15 mouse cellular contexts compared by ENCODE assay signal in the genomic region with DNA sequence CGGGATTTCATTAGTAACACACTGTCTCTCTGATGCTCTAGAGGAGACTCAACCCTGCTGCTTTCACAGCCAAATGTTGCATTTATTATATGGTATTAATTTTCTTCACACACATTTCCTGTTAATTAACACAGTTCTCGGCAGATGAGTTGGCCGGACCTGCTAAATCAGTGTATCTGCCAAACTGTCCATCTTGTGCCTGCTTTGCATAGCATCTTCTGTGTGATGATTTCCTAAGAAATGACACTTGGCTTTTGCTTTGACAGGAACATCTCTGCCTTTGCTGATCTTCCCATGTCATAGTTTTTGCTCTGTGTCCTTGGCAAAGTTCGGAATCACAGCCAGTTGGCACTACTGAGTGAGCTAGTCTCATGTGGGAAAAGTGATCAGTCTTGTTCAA.
"Had no signal": no experiment of that assay in that cellular context is flagged by ENCODE, and none has a peak within 500 bp of the region (broad histone marks: within the 10 kb centered on the region; RNA-seq: fewer than 3 reads in every experiment).

No protein-coding gene starts in this region.

- H3K4me1 ChIP-seq: limb, embryonic 12.5 days; limb, embryonic 15.5 days had no signal

- DNase-seq: kidney, postnatal 14 days; kidney, postnatal 4 days; left cerebral cortex, postnatal 4 days; liver, postnatal 0 days; lung, embryonic 14.5 days; thymus, adult 18-20 months; thymus, postnatal 36 days had no signal

- H3K9me3 ChIP-seq: limb, embryonic 12.5 days; limb, embryonic 15.5 days; midbrain, embryonic 13.5 days had no signal

- H3K27me3 ChIP-seq: limb, embryonic 12.5 days; limb, embryonic 15.5 days; midbrain, embryonic 13.5 days had no signal

- H3K4me3 ChIP-seq: limb, embryonic 12.5 days; limb, embryonic 15.5 days; midbrain, embryonic 13.5 days had no signal

- H3K4me2 ChIP-seq: limb, embryonic 12.5 days; limb, embryonic 15.5 days; liver, embryonic 11.5 days; lung, embryonic 14.5 days; midbrain, embryonic 13.5 days had no signal

- H3K36me3 ChIP-seq: limb, embryonic 12.5 days; limb, embryonic 15.5 days; midbrain, embryonic 13.5 days had no signal

- H3K27ac ChIP-seq: limb, embryonic 12.5 days; limb, embryonic 15.5 days; liver, embryonic 14.5 days; macrophage; midbrain, embryonic 13.5 days had no signal

- H3K9ac ChIP-seq: limb, embryonic 12.5 days; limb, embryonic 15.5 days; liver, embryonic 14.5 days; liver, postnatal 0 days; lung, embryonic 14.5 days; midbrain, embryonic 13.5 days had no signal

- ATAC-seq: liver, postnatal 0 days; lung, postnatal 0 days; midbrain, embryonic 13.5 days; midbrain, embryonic 16.5 days had no signal
